Mouse (Mus musculus) limb, embryonic 10.5 days (tissue): ENCODE measurements at regions not wholly inside any gene's neighbourhood (a gene's known extent, or its start where the extent isn't known, plus 50 kb on each side); places are given as distances from the start of the nearest gene placed in this dataset.
A peak's percentile ranks its signal among the peaks of the same experiment; 100 is the strongest.
"Not testable (repeated sequence)": the region's sequence is repeated elsewhere in the genome, so short reads cannot be mapped to it uniquely, and the experiment has no call there.

Experiments
- DNase-seq: peaks from one replicate; pipeline ENCODE4 v3.0.0-alpha.2; 2017; ENCODE audit warnings: low spot score
- H3K27ac ChIP-seq: fragments of 300-500 bp; sonication (generic); 2 replicates; pipeline ENCODE4 v1.5.1; 2016; ENCODE audit warnings: mild to moderate bottlenecking
- H3K27me3 ChIP-seq: fragments of 300-500 bp; sonication (generic); 2 replicates; pipeline ENCODE4 v1.6.1; 2016; ENCODE audit warnings: low read depth, mild to moderate bottlenecking; ENCODE audit not compliant: poor library complexity, severe bottlenecking
- H3K36me3 ChIP-seq: fragments of 300-500 bp; sonication (generic); 2 replicates; pipeline ENCODE4 v1.6.1; 2016; ENCODE audit warnings: mild to moderate bottlenecking, moderate library complexity
- H3K4me1 ChIP-seq: fragments of 300-500 bp; sonication (generic); 2 replicates; pipeline ENCODE4 v1.6.1; 2016
- H3K4me3 ChIP-seq: fragments of 300-500 bp; sonication (generic); 2 replicates; pipeline ENCODE4 v1.5.1; 2016; ENCODE audit warnings: mild to moderate bottlenecking, moderate library complexity
- H3K9me3 ChIP-seq: fragments of 300-500 bp; sonication (generic); replicated peaks from 2 replicates; pipeline ENCODE4 v1.6.1; 2016; ENCODE audit warnings: mild to moderate bottlenecking
- WGBS: fragments of 180-500 bp; shearing (Covaris S2); methylation state at CpG from one replicate; pipeline ENCODE4 v1.1.7; 2016; 5-methylcytosine and 5-hydroxymethylcytosine counted together

DNA sequence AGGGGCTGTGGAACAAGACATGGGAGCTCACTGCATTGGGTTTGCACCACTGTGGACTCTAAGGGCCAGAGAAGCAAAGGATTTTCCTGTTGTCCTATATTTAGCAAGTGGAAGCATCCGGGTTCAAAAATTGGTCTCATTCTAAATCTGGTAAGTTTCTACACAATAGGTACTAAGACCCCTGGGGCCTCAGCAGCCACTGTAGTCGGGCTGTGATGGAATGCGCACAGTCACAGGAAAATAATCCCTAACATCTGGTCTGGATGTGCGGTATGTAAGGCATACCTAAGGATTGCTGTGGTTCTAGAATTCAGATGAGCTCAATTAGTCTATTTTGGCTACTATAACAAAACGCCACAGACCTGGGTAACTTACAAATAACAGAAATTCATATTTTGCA is 74.4 kb upstream of the Spata13 start:
- 84% methylated on average over 5 of the region's 5 CpGs for WGBS
- H3K36me3 ChIP-seq, result no peaks in the 10 kb centered on the region
- DNase-seq, result no peak
- H3K9me3 ChIP-seq, result no peaks in the 10 kb centered on the region
- H3K4me1 ChIP-seq, result peaks cover 16% of the 10 kb centered on the region
- no peak overlapping the region for H3K4me3 ChIP-seq
- H3K27ac ChIP-seq, result no peak overlapping the region
- H3K27me3 ChIP-seq, result no peaks in the 10 kb centered on the region

DNA sequence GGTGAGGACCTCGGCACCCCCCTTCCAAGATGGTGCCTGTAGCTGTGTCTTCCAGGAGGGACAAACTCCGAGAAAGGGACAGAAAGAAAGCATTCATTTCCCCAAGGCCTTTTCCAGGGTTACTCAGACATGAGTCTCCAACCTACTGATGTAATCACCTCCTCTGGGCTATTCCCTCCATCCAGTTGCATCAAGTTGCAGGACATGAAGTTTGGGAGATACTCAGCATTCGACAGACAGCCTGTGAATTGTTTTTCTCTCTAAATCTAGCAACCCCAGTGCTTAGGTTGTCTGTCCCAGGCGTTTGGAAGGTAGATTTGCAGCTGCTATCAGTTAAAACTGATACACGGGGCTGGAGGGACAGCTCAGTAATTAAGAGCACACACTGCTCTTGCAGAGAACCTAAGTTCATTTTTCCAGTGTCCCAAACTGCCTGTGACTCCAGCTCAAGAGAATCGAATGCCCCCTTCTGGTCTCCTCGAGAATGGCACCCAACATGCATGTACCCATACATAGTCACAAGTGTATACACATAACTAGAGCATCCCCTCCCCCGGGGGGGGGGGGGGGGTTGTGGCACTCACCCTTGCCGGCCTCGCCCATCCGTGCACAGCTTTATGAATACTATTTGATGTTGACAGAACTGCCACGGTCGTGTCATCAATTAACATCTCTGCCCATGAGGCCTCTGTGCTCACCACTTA is 73.8 kb upstream of the Spata13 start:
- H3K36me3 ChIP-seq, result no peaks in the 10 kb centered on the region
- no peak overlapping the region for H3K4me3 ChIP-seq
- WGBS, result 75% methylated on average over 13 of the region's 13 CpGs
- peaks cover 11% of the 10 kb centered on the region for H3K4me1 ChIP-seq
- no peak overlapping the region for H3K27ac ChIP-seq
- DNase-seq, result peak; percentile 39
- H3K9me3 ChIP-seq, result no peaks in the 10 kb centered on the region
- H3K27me3 ChIP-seq, result no peaks in the 10 kb centered on the region

DNA sequence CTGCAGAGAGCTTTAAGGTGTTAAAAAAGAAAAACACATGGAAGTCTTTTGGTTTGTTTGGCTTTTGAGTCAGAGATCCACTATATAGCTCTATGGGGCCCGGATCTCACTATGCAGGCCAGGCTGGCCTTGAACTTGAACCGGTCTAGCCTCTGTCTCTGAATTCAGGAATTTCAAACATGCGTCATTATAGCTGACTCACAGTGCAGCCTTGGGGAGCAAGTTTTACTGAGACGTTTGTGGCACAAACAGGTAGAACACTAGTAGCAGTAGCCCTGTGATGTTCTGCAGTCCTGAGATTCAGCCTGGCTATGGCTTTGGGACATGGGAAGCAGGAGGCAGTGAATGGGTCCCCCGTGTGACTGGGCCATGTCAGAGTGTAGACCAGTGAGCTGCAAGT is 57.5 kb upstream of the Spata13 start:
- Histone ChIP-seq H3K4me3 (no peak overlapping the region), H3K27me3 (no peaks in the 10 kb centered on the region), H3K36me3 (no peaks in the 10 kb centered on the region), H3K27ac (no peak overlapping the region), H3K4me1 (no peaks in the 10 kb centered on the region), H3K9me3 (no peaks in the 10 kb centered on the region)
- 81% methylated on average over 5 of the region's 5 CpGs for WGBS
- no peak for DNase-seq

DNA sequence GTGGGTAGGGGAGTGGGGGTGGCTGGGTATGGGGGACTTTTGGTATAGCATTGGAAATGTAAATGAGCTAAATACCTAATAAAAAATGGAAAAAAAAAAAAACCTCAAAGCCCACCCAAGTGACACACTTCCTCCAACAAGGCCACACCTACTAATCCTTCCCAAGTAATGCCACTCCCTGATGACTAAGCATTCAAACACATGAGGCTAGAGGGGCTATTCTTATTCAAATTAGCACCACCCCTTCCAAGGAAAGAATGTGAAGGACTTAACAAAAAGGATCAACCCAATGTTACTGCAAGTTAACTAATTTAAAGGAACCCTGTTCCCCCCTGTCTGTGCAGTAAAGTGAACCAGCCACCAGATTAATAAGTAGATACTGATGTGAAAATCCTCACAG is 53.7 kb upstream of the Spata13 start:
- not testable (repeated sequence) for H3K4me3 ChIP-seq, DNase-seq, H3K27me3 ChIP-seq, H3K4me1 ChIP-seq, H3K27ac ChIP-seq, H3K36me3 ChIP-seq, H3K9me3 ChIP-seq
